Mouse (Mus musculus): ENCODE results near the gene Ccr6. TPM values are rescaled to one million over a fixed set of nuclear protein-coding genes. Genes with fewer than 3 reads are reported as not detected.
A peak's percentile ranks its signal among the peaks of the same experiment; 100 is the strongest.
"Not testable (repeated sequence)": the region's sequence is repeated elsewhere in the genome, so short reads cannot be mapped to it uniquely, and the experiment has no call there.

Ccr6 gene
- total and polyA plus RNA-seq, 2 experiments = 0.20 TPM; not detected in 1

- no peak overlapping the region for H3K27ac ChIP-seq (replicated peaks; ENCODE audit: insufficient read depth, low read depth, low read length)
- peak; percentile 30; the same call in 1 of the 2 replicates for TF ChIP-seq CTCF (IDR thresholded peaks at IDR 0.05; ENCODE audit: low read depth, low read length)
- TF ChIP-seq POLR2A (IDR thresholded peaks at IDR 0.05; ENCODE audit: extremely low read depth, insufficient read depth, low read length) = no peak
- H3K27me3 ChIP-seq (ENCODE audit: control insufficient read depth, insufficient read depth, low read length) = peaks cover 3% of the 10 kb centered on the region; the same call in 1 of the 2 replicates
- 64% methylated on average over 8 of the region's 8 CpGs for WGBS
- no peak overlapping the region for H3K4me3 ChIP-seq (ENCODE audit: insufficient read depth, low read depth, low read length)
- no peaks in the 10 kb centered on the region for H3K79me2 ChIP-seq (ENCODE audit: control insufficient read depth, insufficient read depth, low read length)
- no peaks in the 10 kb centered on the region for H3K4me1 ChIP-seq (ENCODE audit: control insufficient read depth, insufficient read depth, low read length)
- peak; percentile 33 for DNase-seq (ENCODE audit: extremely low read depth, low read depth, low spot score)
- no peak overlapping the region for H3K9ac ChIP-seq (ENCODE audit: low read depth, low read length)
- no peaks in the 10 kb centered on the region for H3K36me3 ChIP-seq (ENCODE audit: control insufficient read depth, insufficient read depth, low read length)
Observed at GRCm38 (mm10) chr17:8256982-8257381, 21.1 kb downstream of the Ccr6 start.

GRCm38 (mm10) chr17:8264638-8265037 lies 28.8 kb downstream of the Ccr6 start:
- not testable (repeated sequence) for H3K4me3 ChIP-seq (ENCODE audit: insufficient read depth, low read depth, low read length); H3K79me2 ChIP-seq (ENCODE audit: control insufficient read depth, insufficient read depth, low read length); H3K4me1 ChIP-seq (ENCODE audit: control insufficient read depth, insufficient read depth, low read length); H3K27me3 ChIP-seq (ENCODE audit: control insufficient read depth, insufficient read depth, low read length); H3K9ac ChIP-seq (ENCODE audit: low read depth, low read length); H3K27ac ChIP-seq (replicated peaks; ENCODE audit: insufficient read depth, low read depth, low read length); H3K36me3 ChIP-seq (ENCODE audit: control insufficient read depth, insufficient read depth, low read length)
- TF ChIP-seq CTCF (IDR thresholded peaks at IDR 0.05; ENCODE audit: low read depth, low read length) = peak; percentile 56
- DNase-seq (ENCODE audit: extremely low read depth, low read depth, low spot score) = peak; percentile 73
- 14% methylated on average over 7 of the region's 7 CpGs for WGBS

GRCm38 (mm10) chr17:8272054-8272749 lies 36.4 kb downstream of the Ccr6 start:
- H3K4me1 ChIP-seq (ENCODE audit: control insufficient read depth, insufficient read depth, low read length) = peaks cover 29% of the 10 kb centered on the region
- TF ChIP-seq CTCF (IDR thresholded peaks at IDR 0.05; ENCODE audit: low read depth, low read length) (no peak), POLR2A (IDR thresholded peaks at IDR 0.05; ENCODE audit: extremely low read depth, insufficient read depth, low read length) (no peak)
- no peaks in the 10 kb centered on the region for H3K36me3 ChIP-seq (ENCODE audit: control insufficient read depth, insufficient read depth, low read length)
- H3K79me2 ChIP-seq (ENCODE audit: control insufficient read depth, insufficient read depth, low read length) = no peaks in the 10 kb centered on the region
- no peak overlapping the region for H3K4me3 ChIP-seq (ENCODE audit: insufficient read depth, low read depth, low read length)
- WGBS = 16% methylated on average over 6 of the region's 6 CpGs
- peak overlapping the region; percentile 74 for H3K27ac ChIP-seq (replicated peaks; ENCODE audit: insufficient read depth, low read depth, low read length)
- H3K9ac ChIP-seq (ENCODE audit: low read depth, low read length) = peak overlapping the region; percentile 9; the same call in 1 of the 2 replicates
- DNase-seq (ENCODE audit: extremely low read depth, low read depth, low spot score) = peak; percentile 98
- H3K27me3 ChIP-seq (ENCODE audit: control insufficient read depth, insufficient read depth, low read length) = no peaks in the 10 kb centered on the region

GRCm38 (mm10) chr17:8272951-8273350 lies 37.1 kb downstream of the Ccr6 start:
- H3K79me2 ChIP-seq (ENCODE audit: control insufficient read depth, insufficient read depth, low read length) = no peaks in the 10 kb centered on the region
- H3K9ac ChIP-seq (ENCODE audit: low read depth, low read length) = no peak overlapping the region
- H3K36me3 ChIP-seq (ENCODE audit: control insufficient read depth, insufficient read depth, low read length) = no peaks in the 10 kb centered on the region
- TF ChIP-seq CTCF (IDR thresholded peaks at IDR 0.05; ENCODE audit: low read depth, low read length) = no peak
- TF ChIP-seq POLR2A (IDR thresholded peaks at IDR 0.05; ENCODE audit: extremely low read depth, insufficient read depth, low read length) = no peak
- DNase-seq (ENCODE audit: extremely low read depth, low read depth, low spot score) = peak; percentile 99
- H3K27ac ChIP-seq (replicated peaks; ENCODE audit: insufficient read depth, low read depth, low read length) = peak overlapping the region; percentile 74
- no peak overlapping the region for H3K4me3 ChIP-seq (ENCODE audit: insufficient read depth, low read depth, low read length)
- H3K27me3 ChIP-seq (ENCODE audit: control insufficient read depth, insufficient read depth, low read length) = no peaks in the 10 kb centered on the region
- 17% methylated on average over 6 of the region's 6 CpGs for WGBS
- H3K4me1 ChIP-seq (ENCODE audit: control insufficient read depth, insufficient read depth, low read length) = peaks cover 31% of the 10 kb centered on the region

- peak; percentile 91 for DNase-seq (ENCODE audit: extremely low read depth, low read depth, low spot score)
- H3K79me2 ChIP-seq (ENCODE audit: control insufficient read depth, insufficient read depth, low read length) = no peaks in the 10 kb centered on the region
- TF ChIP-seq CTCF (IDR thresholded peaks at IDR 0.05; ENCODE audit: low read depth, low read length) = no peak
- TF ChIP-seq POLR2A (IDR thresholded peaks at IDR 0.05; ENCODE audit: extremely low read depth, insufficient read depth, low read length) = no peak
- peaks cover 35% of the 10 kb centered on the region for H3K4me1 ChIP-seq (ENCODE audit: control insufficient read depth, insufficient read depth, low read length)
- H3K27ac ChIP-seq (replicated peaks; ENCODE audit: insufficient read depth, low read depth, low read length) = no peak overlapping the region
- WGBS = 26% methylated on average over 4 of the region's 4 CpGs
- H3K27me3 ChIP-seq (ENCODE audit: control insufficient read depth, insufficient read depth, low read length) = no peaks in the 10 kb centered on the region
- no peak overlapping the region for H3K4me3 ChIP-seq (ENCODE audit: insufficient read depth, low read depth, low read length)
- H3K36me3 ChIP-seq (ENCODE audit: control insufficient read depth, insufficient read depth, low read length) = no peaks in the 10 kb centered on the region
- no peak overlapping the region for H3K9ac ChIP-seq (ENCODE audit: low read depth, low read length)
Observed at GRCm38 (mm10) chr17:8276071-8276470, 40.2 kb downstream of the Ccr6 start.

GRCm38 (mm10) chr17:8276680-8277079 lies 40.8 kb downstream of the Ccr6 start:
- no peak for DNase-seq (ENCODE audit: extremely low read depth, low read depth, low spot score)
- WGBS = 56% methylated on average over 7 of the region's 7 CpGs
- no peak overlapping the region for H3K4me3 ChIP-seq (ENCODE audit: insufficient read depth, low read depth, low read length)
- no peak for TF ChIP-seq POLR2A (IDR thresholded peaks at IDR 0.05; ENCODE audit: extremely low read depth, insufficient read depth, low read length)
- H3K79me2 ChIP-seq (ENCODE audit: control insufficient read depth, insufficient read depth, low read length) = no peaks in the 10 kb centered on the region
- no peaks in the 10 kb centered on the region for H3K36me3 ChIP-seq (ENCODE audit: control insufficient read depth, insufficient read depth, low read length)
- H3K4me1 ChIP-seq (ENCODE audit: control insufficient read depth, insufficient read depth, low read length) = peaks cover 31% of the 10 kb centered on the region
- no peak overlapping the region for H3K27ac ChIP-seq (replicated peaks; ENCODE audit: insufficient read depth, low read depth, low read length)
- no peak overlapping the region for H3K9ac ChIP-seq (ENCODE audit: low read depth, low read length)
- no peaks in the 10 kb centered on the region for H3K27me3 ChIP-seq (ENCODE audit: control insufficient read depth, insufficient read depth, low read length)
